Mouse (Mus musculus) liver, embryonic 16.5 days (tissue): ENCODE results near the gene Hbb-y. TPM values are rescaled to one million over a fixed set of nuclear protein-coding genes. Genes with fewer than 3 reads are reported as not detected.
"Not testable (repeated sequence)": the region's sequence is repeated elsewhere in the genome, so short reads cannot be mapped to it uniquely, and the experiment has no call there.

Source experiments
- ATAC-seq: fragments of 200-750 bp; cut with Nextera tagmentation; 2 replicates; pipeline ENCODE4 v1.8.0; 2017; ENCODE audit warnings: low read depth, mild to moderate bottlenecking, moderate number of reproducible peaks, moderate library complexity
- H3K27ac ChIP-seq: fragments of 300-500 bp; sonication (generic); 2 replicates; pipeline ENCODE4 v1.5.1; 2014; ENCODE audit warnings: mild to moderate bottlenecking, low read length
- H3K27me3 ChIP-seq: fragments of 300-500 bp; sonication (generic); 2 replicates; pipeline ENCODE4 v1.6.1; 2014; ENCODE audit warnings: low read depth, low read length, mixed read lengths; ENCODE audit not compliant: control insufficient read depth, insufficient read depth
- H3K36me3 ChIP-seq: fragments of 300-500 bp; sonication (generic); 2 replicates; pipeline ENCODE4 v1.6.1; 2014; ENCODE audit warnings: mild to moderate bottlenecking; ENCODE audit not compliant: control insufficient read depth, insufficient read depth
- H3K4me1 ChIP-seq: fragments of 300-500 bp; sonication (generic); 2 replicates; pipeline ENCODE4 v1.6.1; 2014; ENCODE audit warnings: low read depth, low read length, mixed read lengths; ENCODE audit not compliant: control insufficient read depth
- H3K4me2 ChIP-seq: fragments of 300-500 bp; sonication (generic); 2 replicates; pipeline ENCODE4 v1.6.1; 2014; ENCODE audit warnings: low read depth, low read length, mixed read lengths
- H3K4me3 ChIP-seq: fragments of 300-500 bp; sonication (generic); 2 replicates; pipeline ENCODE4 v1.5.1; 2014; ENCODE audit warnings: low read depth, mild to moderate bottlenecking, low read length
- H3K9ac ChIP-seq: fragments of 300-500 bp; sonication (generic); 2 replicates; pipeline ENCODE4 v1.6.1; 2014; ENCODE audit warnings: low read depth, low read length
- H3K9me3 ChIP-seq: fragments of 300-500 bp; sonication (generic); replicated peaks from 2 replicates; pipeline ENCODE4 v1.6.1; 2016; ENCODE audit warnings: low read length; ENCODE audit not compliant: control insufficient read depth
- WGBS: fragments of 180-500 bp; shearing (Covaris S2); extraction: QIAGEN DNeasy Blood & Tissue Kit; methylation state at CpG from one replicate; pipeline ENCODE4 v1.1.7; 2014; ENCODE audit not compliant: insufficient replicate concordance; 5-methylcytosine and 5-hydroxymethylcytosine counted together
- polyA plus RNA-seq: library from polyadenylated mRNA; unstranded; fragments of >200 nt; fragmentation: Nextera tagmentation; extraction: Ambion mirVana; gene quantifications from 2 replicates; pipeline ENCODE4 v1.2.1, GENCODE M21; 2015

The Hbb-y gene
- polyA plus RNA-seq, 1 experiment from 2014 or later = 114 TPM

- no peaks in the 10 kb centered on the region for H3K36me3 ChIP-seq
- 46% methylated on average over 3 of the region's 3 CpGs for WGBS
- peak overlapping the region; percentile 41; the same call in 1 of the 2 replicates for H3K4me2 ChIP-seq
- no peaks in the 10 kb centered on the region for H3K27me3 ChIP-seq
- peak overlapping the region; percentile 96 for H3K27ac ChIP-seq
- peak; percentile 47 for ATAC-seq
- no peaks in the 10 kb centered on the region for H3K9me3 ChIP-seq
- H3K4me1 ChIP-seq = peaks cover 19% of the 10 kb centered on the region
- H3K9ac ChIP-seq = peak overlapping the region; percentile 65
- H3K4me3 ChIP-seq = peak overlapping the region; percentile 58
Measured at GRCm38 (mm10) chr7:103826255-103826887, 26.6 kb downstream of the Hbb-y start.

- H3K4me3 ChIP-seq = peak overlapping the region; percentile 36; the same call in 1 of the 2 replicates
- H3K27ac ChIP-seq = peak overlapping the region; percentile 83
- no peaks in the 10 kb centered on the region for H3K9me3 ChIP-seq
- H3K9ac ChIP-seq = no peak overlapping the region
- no peak overlapping the region; the same call in 1 of the 2 replicates for H3K4me2 ChIP-seq
- peaks cover 19% of the 10 kb centered on the region for H3K4me1 ChIP-seq
- 70% methylated on average over 3 of the region's 3 CpGs for whole genome bisulfite sequencing
- no peaks in the 10 kb centered on the region for H3K27me3 ChIP-seq
- no peaks in the 10 kb centered on the region for H3K36me3 ChIP-seq
- ATAC-seq = peak; percentile 72
Measured at GRCm38 (mm10) chr7:103825536-103826254, 27.3 kb downstream of the Hbb-y start.

- ATAC-seq = no peak
- Histone ChIP-seq H3K27ac (peak overlapping the region; percentile 98), H3K36me3 (no peaks in the 10 kb centered on the region), H3K27me3 (no peaks in the 10 kb centered on the region), H3K9me3 (no peaks in the 10 kb centered on the region), H3K4me2 (peak overlapping the region; percentile 49), H3K4me3 (peak overlapping the region; percentile 51), H3K4me1 (peaks cover 13% of the 10 kb centered on the region), H3K9ac (peak overlapping the region; percentile 44)
- 42% methylated on average over 2 of the region's 2 CpGs for whole genome bisulfite sequencing
Measured at GRCm38 (mm10) chr7:103824597-103824996, 28.4 kb downstream of the Hbb-y start.

GRCm38 (mm10) chr7:103815085-103815484 is 37.9 kb downstream of the Hbb-y start:
- Histone ChIP-seq H3K4me2 (peak overlapping the region; percentile 57), H3K9ac (peak overlapping the region; percentile 68), H3K4me3 (peak overlapping the region; percentile 51), H3K27ac (peak overlapping the region; percentile 96)
- not testable (repeated sequence) for H3K27me3 ChIP-seq, H3K36me3 ChIP-seq, ATAC-seq, H3K9me3 ChIP-seq, H3K4me1 ChIP-seq
- 90% methylated on average over 1 of the region's 2 CpGs for WGBS

DNA sequence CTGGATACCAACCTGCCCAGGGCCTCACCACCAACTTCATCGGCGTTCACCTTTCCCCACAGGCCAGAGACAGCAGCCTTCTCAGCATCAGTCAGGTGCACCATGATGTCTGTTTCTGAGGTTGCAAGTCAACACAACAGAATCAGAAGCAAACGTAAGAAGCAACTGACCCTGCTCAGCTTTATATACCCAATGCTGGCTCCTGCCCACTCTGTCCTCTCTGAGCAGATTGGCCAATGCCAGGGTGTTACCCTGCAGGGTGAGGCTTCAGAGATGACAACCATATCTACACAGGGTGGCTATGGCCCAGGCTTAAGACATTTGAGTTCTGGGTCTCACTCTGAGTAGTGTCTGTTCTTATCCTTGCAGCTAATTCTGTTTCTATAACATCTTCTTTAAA is 39.2 kb downstream of the Hbb-y start, which contains the start of gene Hbb-bt:
Hbb-bt (minus strand) TSS at position 231 of the 400 bp plus-strand sequence.
- peaks cover 3% of the 10 kb centered on the region for H3K4me1 ChIP-seq
- peak within 1 kb of the TSS; percentile 94 for H3K27ac ChIP-seq
- ATAC-seq = peak; percentile 87
- H3K27me3 ChIP-seq = no peaks in the 10 kb centered on the region
- H3K36me3 ChIP-seq = peaks cover 2% of the 10 kb centered on the region; the same call in 1 of the 2 replicates
- no peaks in the 10 kb centered on the region for H3K9me3 ChIP-seq
- peak within 1 kb of the TSS; percentile 61 for H3K9ac ChIP-seq
- 45% methylated on average over 3 of the region's 3 CpGs for WGBS
- peak within 1 kb of the TSS; percentile 57 for H3K4me2 ChIP-seq
- peak within 1 kb of the TSS; percentile 58 for H3K4me3 ChIP-seq

GRCm38 (mm10) chr7:103813152-103813551 is 39.9 kb downstream of the Hbb-y start:
- not testable (repeated sequence) for ATAC-seq, H3K9me3 ChIP-seq, H3K27me3 ChIP-seq, H3K4me1 ChIP-seq, H3K36me3 ChIP-seq, H3K4me2 ChIP-seq
- no CpG with 5 or more reads among the region's 3 CpGs for WGBS
- H3K4me3 ChIP-seq = peak overlapping the region; percentile 58
- peak overlapping the region; percentile 94 for H3K27ac ChIP-seq
- H3K9ac ChIP-seq = peak overlapping the region; percentile 61

GRCm38 (mm10) chr7:103812174-103812573 is 40.8 kb downstream of the Hbb-y start:
- Histone ChIP-seq H3K36me3 (peaks cover 2% of the 10 kb centered on the region; the same call in 1 of the 2 replicates), H3K9me3 (no peaks in the 10 kb centered on the region), H3K4me2 (peak overlapping the region; percentile 51), H3K4me3 (peak overlapping the region; percentile 69), H3K27me3 (no peaks in the 10 kb centered on the region), H3K27ac (peak overlapping the region; percentile 98), H3K9ac (peak overlapping the region; percentile 77), H3K4me1 (peaks cover 9% of the 10 kb centered on the region)
- WGBS = 11% methylated on average over 1 of the region's 1 CpGs
- no peak for ATAC-seq

DNA sequence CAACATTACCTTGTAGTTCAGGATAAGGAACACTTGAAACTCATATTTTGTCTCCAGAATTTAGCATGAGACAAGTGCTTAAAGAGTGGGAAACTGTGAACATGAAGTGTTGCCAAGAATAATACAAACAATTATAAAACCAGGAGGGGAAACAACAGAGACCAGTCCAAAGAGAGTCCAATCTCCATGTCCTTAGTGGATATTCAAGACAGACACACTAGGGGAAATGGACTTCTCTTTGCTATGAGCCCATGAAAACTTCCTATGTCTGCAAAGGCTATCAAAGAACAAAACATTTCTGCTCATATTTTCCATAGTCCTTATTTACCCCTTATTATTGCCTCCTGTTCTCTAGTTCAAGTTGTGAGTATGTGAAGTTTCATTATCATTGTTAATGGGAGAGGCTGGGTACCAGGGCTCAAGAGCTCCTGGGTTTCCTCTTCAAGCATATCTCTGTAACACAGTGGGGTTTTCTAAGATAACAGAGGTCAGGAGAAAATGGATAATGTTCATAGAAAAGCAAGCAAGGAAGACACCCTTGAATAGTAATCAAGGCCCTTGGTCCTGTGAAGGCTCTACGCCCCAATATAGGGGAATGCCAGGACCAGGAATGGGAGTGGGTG is 41.7 kb downstream of the Hbb-y start:
- ATAC-seq = peak; percentile 45
- H3K27ac ChIP-seq = peak overlapping the region; percentile 97

More for the DNA sequence above, 41.7 kb downstream of the Hbb-y start:
- Histone ChIP-seq H3K36me3 (peaks cover 2% of the 10 kb centered on the region; the same call in 1 of the 2 replicates), H3K4me1 (peaks cover 14% of the 10 kb centered on the region), H3K4me3 (peak overlapping the region; percentile 48), H3K9me3 (no peaks in the 10 kb centered on the region), H3K9ac (peak overlapping the region; percentile 56), H3K4me2 (peak overlapping the region; percentile 50), H3K27me3 (no peaks in the 10 kb centered on the region)
- 36% methylated on average over 1 of the region's 1 CpGs for WGBS
